Mouse (Mus musculus) layer of hippocampus, adult 9-10 months (tissue): ENCODE data around the gene Jag1.

Source experiments
- DNase-seq: peaks from one replicate; pipeline ENCODE4 v3.0.0; 2022; ENCODE audit warnings: low spot score

Jag1 gene

DNA sequence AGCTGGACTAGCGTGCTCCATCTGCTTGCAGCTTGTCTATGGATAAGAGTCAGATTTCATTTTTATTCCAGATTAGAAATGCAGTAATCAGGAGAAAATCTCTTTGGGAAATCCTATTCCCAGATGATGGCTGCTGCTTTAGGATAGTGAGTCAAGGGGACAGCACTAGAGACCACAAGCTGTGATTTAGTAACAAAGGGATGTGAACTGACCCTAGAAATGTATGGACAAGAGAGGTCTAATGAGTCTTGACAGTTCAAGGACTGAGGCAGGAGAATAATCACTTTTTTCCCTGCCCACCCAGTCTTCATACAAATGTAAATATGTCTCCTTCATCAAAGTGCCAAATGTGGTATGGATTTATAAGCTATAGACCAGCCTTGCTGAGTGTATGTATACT lies 52.6 kb downstream of the Jag1 start:
- DNase-seq, result no peak

DNA sequence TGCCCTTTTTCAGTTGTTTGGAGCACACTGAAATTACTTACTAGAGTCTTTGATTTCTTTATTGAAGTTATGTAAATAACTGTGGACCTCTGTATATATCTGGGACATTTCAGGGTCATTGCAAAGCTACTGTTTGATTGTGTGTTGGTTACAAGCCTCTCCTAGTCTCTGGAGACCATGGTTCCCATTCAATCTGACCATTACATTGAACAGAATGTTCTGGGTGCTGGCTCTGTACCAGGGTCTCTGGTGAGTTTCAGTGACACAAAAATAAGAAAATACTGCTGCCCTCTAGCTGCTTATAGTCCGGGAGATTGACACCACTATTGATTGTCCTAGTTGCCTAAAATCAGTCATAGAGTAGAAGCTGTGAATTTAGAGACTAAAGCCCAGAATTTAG lies 66.5 kb downstream of the Jag1 start:
- DNase-seq, result no peak

DNA sequence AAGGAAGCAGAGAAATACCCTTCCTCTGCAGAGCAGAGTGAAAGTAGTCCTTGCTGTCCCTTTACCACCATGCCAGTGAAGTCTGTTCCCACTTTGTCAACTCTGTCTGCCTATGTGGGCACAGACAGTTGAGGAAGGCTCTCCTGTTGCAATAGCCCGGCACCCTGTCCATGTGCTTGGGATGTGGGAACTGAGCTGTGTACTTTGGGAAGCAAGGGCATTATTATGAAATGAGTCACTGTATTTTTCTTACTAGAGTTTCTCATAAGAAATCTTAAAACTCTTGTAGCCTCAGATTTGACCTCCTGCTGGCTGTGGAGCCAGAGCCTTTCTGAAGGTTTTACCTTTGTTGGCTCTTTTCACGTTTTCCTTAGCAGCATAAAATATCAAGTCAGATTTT lies 67.1 kb downstream of the Jag1 start:
- DNase-seq, result no peak

DNA sequence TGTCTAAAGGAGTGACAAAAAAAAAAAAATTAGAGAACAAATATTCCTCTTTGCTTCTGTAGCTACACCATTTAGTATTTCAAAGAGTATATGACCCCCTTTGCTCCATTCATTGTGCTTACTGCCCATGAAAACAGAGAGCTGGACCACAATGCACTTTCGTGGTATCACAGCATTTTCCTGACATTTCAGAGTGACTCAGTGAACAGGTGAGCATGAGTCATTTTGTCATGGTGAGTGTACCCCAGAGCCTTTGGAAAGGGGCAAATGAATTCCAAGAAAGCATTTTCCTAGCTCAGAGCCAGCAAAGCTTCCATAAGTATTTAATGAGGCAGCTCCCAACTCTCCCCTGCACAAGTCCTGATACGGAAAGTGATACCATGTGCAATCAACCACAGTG lies 72.3 kb downstream of the Jag1 start:
- DNase-seq, result no peak
